ENCODE assay signal across 7 mouse cellular contexts in genomic region chr9:40430969-40431368, GRCm38 (mm10).
"Had no signal": no experiment of that assay in that cellular context is flagged by ENCODE, and none has a peak within 500 bp of the region (broad histone marks: within the 10 kb centered on the region; RNA-seq: fewer than 3 reads in every experiment).

No protein-coding gene starts in this region.

- H3K9ac ChIP-seq: intestine, embryonic 15.5 days; limb, embryonic 13.5 days; liver, embryonic 14.5 days; midbrain, embryonic 12.5 days had no signal

- H3K27ac ChIP-seq: intestine, embryonic 15.5 days; limb, embryonic 13.5 days; liver, embryonic 14.5 days; midbrain, embryonic 12.5 days; stomach, postnatal 0 days had no signal

- ATAC-seq: intestine, embryonic 15.5 days; midbrain, embryonic 16.5 days had no signal

- H3K4me2 ChIP-seq: intestine, embryonic 15.5 days; limb, embryonic 13.5 days; midbrain, embryonic 12.5 days had no signal

- H3K27me3 ChIP-seq: intestine, embryonic 15.5 days; limb, embryonic 13.5 days; midbrain, embryonic 12.5 days had no signal

- H3K9me3 ChIP-seq: intestine, embryonic 15.5 days; midbrain, embryonic 12.5 days had no signal

- DNase-seq: lung, adult 18-20 months had no signal

- H3K4me1 ChIP-seq: intestine, embryonic 15.5 days; limb, embryonic 13.5 days; midbrain, embryonic 12.5 days had no signal

- H3K4me3 ChIP-seq: intestine, embryonic 15.5 days; limb, embryonic 13.5 days; midbrain, embryonic 12.5 days had no signal

- H3K36me3 ChIP-seq: intestine, embryonic 15.5 days; limb, embryonic 13.5 days; midbrain, embryonic 12.5 days had no signal
